Mouse (Mus musculus) embryonic facial prominence, embryonic 10.5 days (tissue): ENCODE measurements around the gene Cenpb. TPM values are rescaled to one million over a fixed set of nuclear protein-coding genes. Genes with fewer than 3 reads are reported as not detected.

Source experiments
- DNase-seq: peaks from one replicate; pipeline ENCODE4 v3.0.0-alpha.2; 2017; ENCODE audit warnings: low spot score
- H3K27ac ChIP-seq: fragments of 300-500 bp; sonication (generic); replicated peaks from 2 replicates; pipeline ENCODE4 v1.5.1; 2016; ENCODE audit warnings: mild to moderate bottlenecking
- H3K27me3 ChIP-seq: fragments of 300-500 bp; sonication (generic); replicated peaks from 2 replicates; pipeline ENCODE4 v1.6.1; 2016; ENCODE audit warnings: low read depth, mild to moderate bottlenecking; ENCODE audit not compliant: poor library complexity, severe bottlenecking
- H3K36me3 ChIP-seq: fragments of 300-500 bp; sonication (generic); replicated peaks from 2 replicates; pipeline ENCODE4 v1.6.1; 2016; ENCODE audit warnings: mild to moderate bottlenecking, moderate library complexity
- H3K4me1 ChIP-seq: fragments of 300-500 bp; sonication (generic); 2 replicates; pipeline ENCODE4 v1.6.1; 2016
- H3K4me3 ChIP-seq: fragments of 300-500 bp; sonication (generic); 2 replicates; pipeline ENCODE4 v1.5.1; 2016; ENCODE audit warnings: mild to moderate bottlenecking, moderate library complexity
- H3K9me3 ChIP-seq: fragments of 300-500 bp; sonication (generic); 2 replicates; pipeline ENCODE4 v1.6.1; 2016; ENCODE audit warnings: mild to moderate bottlenecking
- WGBS: fragments of 180-500 bp; shearing (Covaris S2); methylation state at CpG from one replicate; pipeline ENCODE4 v1.1.7; 2016; 5-methylcytosine and 5-hydroxymethylcytosine counted together
- polyA plus RNA-seq: library from polyadenylated mRNA; unstranded; fragments of >200 nt; fragmentation: Nextera tagmentation; extraction: Ambion mirVana; gene quantifications from 2 replicates; pipeline ENCODE4 v1.2.1, GENCODE M21; 2016

Gene Cenpb
- polyA plus RNA-seq, 1 experiment from 2014 or later, result 7.4 TPM

- H3K4me3 ChIP-seq, result no peak overlapping the region
- H3K27me3 ChIP-seq, result no peaks in the 10 kb centered on the region
- no peak for DNase-seq
- no peaks in the 10 kb centered on the region for H3K9me3 ChIP-seq
- H3K36me3 ChIP-seq, result peaks cover 95% of the 10 kb centered on the region
- no peak overlapping the region for H3K27ac ChIP-seq
- WGBS, result 89% methylated on average over 8 of the region's 8 CpGs
- H3K4me1 ChIP-seq, result peaks cover 27% of the 10 kb centered on the region
Observed at GRCm38 (mm10) chr2:131141336-131141986, 38.4 kb downstream of the Cenpb start.

DNA sequence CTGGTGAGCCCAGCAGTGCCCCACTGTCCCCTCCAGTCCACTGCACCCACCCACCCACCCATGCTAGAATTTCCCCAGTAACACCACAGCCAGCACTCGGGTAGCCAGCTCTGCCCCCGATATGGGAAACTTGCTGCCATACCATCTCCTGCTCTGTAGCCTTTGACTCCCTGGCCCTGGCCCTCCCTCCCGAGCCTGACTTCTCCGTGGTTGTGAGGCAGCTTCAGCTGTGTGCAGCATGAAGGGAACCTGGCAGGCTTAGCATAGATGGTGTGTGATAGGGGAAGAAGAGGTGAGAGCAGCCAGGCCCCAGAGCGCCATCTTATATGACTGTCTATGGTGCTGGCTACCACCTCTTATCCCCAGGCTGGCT is 39.3 kb downstream of the Cenpb start:
- Histone ChIP-seq H3K4me1 (peaks cover 36% of the 10 kb centered on the region), H3K4me3 (no peak overlapping the region), H3K9me3 (no peaks in the 10 kb centered on the region), H3K27me3 (no peaks in the 10 kb centered on the region), H3K27ac (0 out of 2 replicates have a peak overlapping the region, but pooled peaks have one; percentile 55), H3K36me3 (peaks cover 93% of the 10 kb centered on the region)
- 72% methylated on average over 5 of the region's 5 CpGs for WGBS
- no peak for DNase-seq

DNA sequence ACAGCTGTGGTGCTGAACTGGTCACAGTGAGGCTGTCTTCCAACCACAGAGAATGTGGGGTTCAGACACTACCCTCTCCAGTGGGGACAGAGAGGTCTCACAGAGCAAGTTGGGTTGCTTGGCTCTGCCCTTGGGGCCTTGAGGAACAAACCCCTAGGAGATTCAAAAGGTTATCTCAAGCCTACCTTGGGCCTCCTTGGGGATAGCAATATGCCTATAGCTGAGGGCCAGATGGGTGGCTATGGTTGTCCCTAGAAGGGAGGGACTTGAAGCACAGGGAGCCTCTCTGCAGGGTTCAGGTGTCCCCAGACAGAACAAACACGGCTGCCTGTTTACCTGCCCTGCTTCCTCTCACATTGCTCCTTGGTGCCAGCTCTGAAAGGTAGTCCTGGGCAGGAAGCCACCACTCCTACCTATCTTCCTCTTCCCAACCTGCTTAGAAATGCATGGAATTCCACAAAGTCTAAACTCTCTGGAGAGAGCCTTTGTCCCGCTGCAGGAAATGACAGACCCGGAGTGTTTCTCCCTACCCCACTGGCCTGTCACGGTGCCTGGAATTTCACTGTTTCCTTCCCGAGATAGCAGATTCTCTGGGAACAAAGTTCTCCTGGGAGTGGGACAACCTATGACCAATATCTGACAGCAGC is 39.9 kb downstream of the Cenpb start:
- peaks cover 42% of the 10 kb centered on the region for H3K4me1 ChIP-seq
- no peak for DNase-seq
- 57% methylated on average over 5 of the region's 5 CpGs for WGBS
- no peaks in the 10 kb centered on the region for H3K9me3 ChIP-seq
- peaks cover 93% of the 10 kb centered on the region for H3K36me3 ChIP-seq
- no peaks in the 10 kb centered on the region for H3K27me3 ChIP-seq
- 0 out of 2 replicates have a peak overlapping the region, but pooled peaks have one; percentile 55 for H3K27ac ChIP-seq
- no peak overlapping the region for H3K4me3 ChIP-seq

DNA sequence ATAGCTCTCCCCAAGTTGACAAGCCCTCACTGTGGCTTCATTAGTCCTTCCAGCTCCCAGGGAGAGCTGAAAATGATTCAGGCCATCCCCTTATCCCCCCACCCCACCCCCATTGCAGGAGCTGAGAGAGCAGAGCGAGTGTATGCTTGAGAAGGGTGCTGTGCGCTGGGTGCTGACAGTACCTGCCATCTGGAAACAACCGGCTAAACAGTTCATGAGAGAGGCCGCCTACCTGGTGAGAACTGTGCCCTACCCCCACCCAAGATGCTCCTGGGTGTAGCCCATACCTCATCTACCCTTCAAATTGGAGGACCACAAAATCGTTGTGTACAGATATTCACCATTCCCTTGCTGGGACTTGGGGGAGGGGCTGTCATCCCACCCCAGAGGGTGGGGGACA is 40.6 kb downstream of the Cenpb start:
- DNase-seq, result no peak

DNA sequence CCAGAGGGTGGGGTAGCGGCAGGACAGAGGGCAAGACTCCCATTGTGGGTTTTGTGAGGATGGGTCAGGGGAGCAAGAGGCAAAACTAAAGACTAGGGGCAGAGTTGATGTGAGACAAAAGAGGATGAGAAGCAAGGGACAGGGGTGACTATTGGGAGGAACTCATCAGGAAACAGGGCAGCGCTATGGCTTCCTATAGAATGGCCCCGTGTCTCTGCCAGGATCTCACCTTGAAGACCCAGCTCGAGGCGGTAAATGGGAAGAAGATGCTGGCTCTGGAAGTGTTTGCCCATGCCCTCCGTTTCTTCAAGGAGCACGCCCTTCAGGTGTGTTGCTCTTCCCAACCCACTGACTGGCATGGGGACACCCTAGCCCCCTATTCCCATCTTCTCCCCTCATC is 41.1 kb downstream of the Cenpb start:
- 91% methylated on average over 7 of the region's 7 CpGs for WGBS
- Histone ChIP-seq H3K4me1 (peaks cover 54% of the 10 kb centered on the region), H3K9me3 (no peaks in the 10 kb centered on the region), H3K27me3 (no peaks in the 10 kb centered on the region), H3K4me3 (no peak overlapping the region), H3K36me3 (peaks cover 93% of the 10 kb centered on the region), H3K27ac (no peak overlapping the region)
- DNase-seq, result no peak

More for the DNA sequence above, 40.6 kb downstream of the Cenpb start:
- Histone ChIP-seq H3K4me1 (peaks cover 49% of the 10 kb centered on the region), H3K27ac (no peak overlapping the region), H3K4me3 (no peak overlapping the region), H3K9me3 (no peaks in the 10 kb centered on the region), H3K27me3 (no peaks in the 10 kb centered on the region), H3K36me3 (peaks cover 93% of the 10 kb centered on the region)
- WGBS, result 87% methylated on average over 5 of the region's 5 CpGs

GRCm38 (mm10) chr2:131138296-131138695 is 41.6 kb downstream of the Cenpb start:
- no peaks in the 10 kb centered on the region for H3K9me3 ChIP-seq
- 76% methylated on average over 4 of the region's 4 CpGs for WGBS
- H3K4me3 ChIP-seq, result no peak overlapping the region
- peaks cover 88% of the 10 kb centered on the region for H3K36me3 ChIP-seq
- no peaks in the 10 kb centered on the region for H3K27me3 ChIP-seq
- DNase-seq, result no peak
- peaks cover 54% of the 10 kb centered on the region for H3K4me1 ChIP-seq
- no peak overlapping the region for H3K27ac ChIP-seq

DNA sequence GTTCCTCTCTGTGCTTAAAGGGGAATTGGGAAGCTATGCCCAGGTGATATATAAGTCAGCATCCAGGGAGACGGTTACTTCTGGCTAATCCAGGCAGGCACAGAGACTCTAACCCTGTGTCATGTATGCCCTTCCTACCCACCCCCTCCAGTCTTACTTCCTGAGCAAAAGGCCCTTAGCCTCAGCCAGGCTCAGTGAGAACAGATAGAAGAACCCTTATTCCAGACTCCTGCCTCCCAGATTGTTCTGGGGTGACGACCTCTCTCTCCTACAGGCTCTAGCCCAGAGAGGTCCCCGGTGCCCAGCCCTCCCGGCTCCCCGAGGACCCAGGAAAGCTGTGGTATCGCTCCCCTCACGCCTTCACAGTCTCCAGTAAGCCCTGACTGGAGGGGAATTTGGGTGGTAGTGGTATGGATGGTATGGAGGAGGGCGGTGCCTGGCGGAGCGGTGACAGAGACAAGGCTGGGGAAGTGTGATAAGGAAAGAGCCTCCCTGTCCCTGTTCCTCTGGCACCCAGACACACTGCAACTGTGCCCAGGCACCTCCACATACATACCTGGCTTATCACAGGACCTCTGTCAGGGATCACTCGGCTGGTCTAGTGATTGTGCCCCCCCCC is 44.2 kb downstream of the Cenpb start:
- DNase-seq, result no peak
- Histone ChIP-seq H3K27me3 (no peaks in the 10 kb centered on the region), H3K9me3 (no peaks in the 10 kb centered on the region), H3K4me3 (no peak overlapping the region), H3K27ac (peak overlapping the region; percentile 61), H3K4me1 (peaks cover 39% of the 10 kb centered on the region), H3K36me3 (peaks cover 71% of the 10 kb centered on the region)
- 72% methylated on average over 11 of the region's 11 CpGs for WGBS

- Histone ChIP-seq H3K27ac (peak overlapping the region; percentile 61), H3K27me3 (no peaks in the 10 kb centered on the region), H3K36me3 (peaks cover 66% of the 10 kb centered on the region), H3K4me3 (no peak overlapping the region), H3K4me1 (peaks cover 36% of the 10 kb centered on the region), H3K9me3 (no peaks in the 10 kb centered on the region)
- WGBS, result 77% methylated on average over 8 of the region's 8 CpGs
- peak; percentile 8 for DNase-seq
Observed at GRCm38 (mm10) chr2:131134826-131135400, 45.0 kb downstream of the Cenpb start.

DNA sequence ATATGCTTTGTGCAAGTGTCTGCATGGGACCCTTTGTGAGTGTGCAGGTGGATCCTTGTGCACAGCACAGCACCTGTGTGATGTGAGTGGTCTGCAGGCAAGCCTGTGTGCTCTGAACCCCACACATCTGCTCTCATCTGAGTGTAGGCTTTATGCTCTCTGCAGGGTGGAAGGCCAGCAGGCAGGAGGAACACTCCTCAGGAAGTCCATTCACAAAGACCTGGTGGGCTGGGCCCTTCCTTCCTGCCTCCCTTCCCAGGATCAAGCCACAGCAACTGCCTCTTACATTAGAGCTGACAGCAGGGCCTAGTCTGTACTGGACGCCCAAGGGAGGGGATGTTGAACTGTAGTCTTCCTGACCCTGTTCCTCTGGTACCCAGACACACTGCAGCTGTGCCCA is 45.5 kb downstream of the Cenpb start:
- peaks cover 60% of the 10 kb centered on the region for H3K36me3 ChIP-seq
- peaks cover 36% of the 10 kb centered on the region for H3K4me1 ChIP-seq
- no peaks in the 10 kb centered on the region for H3K9me3 ChIP-seq
- H3K4me3 ChIP-seq, result no peak overlapping the region
- DNase-seq, result no peak
- H3K27me3 ChIP-seq, result no peaks in the 10 kb centered on the region
- H3K27ac ChIP-seq, result peak overlapping the region; percentile 61
- WGBS, result 58% methylated on average over 1 of the region's 1 CpGs

DNA sequence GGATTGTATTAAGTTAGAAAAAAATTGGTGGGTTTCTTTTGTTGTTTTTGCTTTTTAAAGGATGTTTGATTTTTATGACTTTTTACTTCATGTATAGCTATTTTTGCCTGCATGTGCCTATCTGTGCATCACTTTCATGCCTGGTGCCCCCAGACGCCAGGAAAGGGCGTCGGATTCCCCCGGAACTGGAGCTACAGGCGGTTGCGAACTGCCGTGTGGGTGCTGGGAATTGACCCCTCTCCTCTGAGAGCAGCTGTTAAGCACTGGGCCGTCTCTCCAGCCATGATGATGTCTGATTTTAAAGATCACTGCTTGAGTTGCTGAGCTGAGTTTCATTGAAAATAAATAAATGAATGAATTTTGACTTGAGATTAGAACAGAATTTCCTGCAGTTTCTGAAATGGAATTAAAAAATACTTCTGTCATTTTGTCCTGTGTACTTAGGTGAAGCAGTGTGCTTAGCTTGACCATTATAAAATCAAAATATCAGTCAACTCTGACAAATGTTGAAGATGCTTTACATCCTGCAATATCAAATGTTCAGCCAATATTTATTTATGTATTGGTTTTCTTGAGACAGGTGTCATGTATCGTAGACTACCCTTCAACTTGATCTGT is 46.8 kb downstream of the Cenpb start, which contains the start of gene Gm11037:
Gene Gm11037, plus strand, starts transcription at position 568 of the 618 bp plus-strand sequence.
- Histone ChIP-seq H3K36me3 (peaks cover 47% of the 10 kb centered on the region), H3K27me3 (no peaks in the 10 kb centered on the region), H3K4me1 (peaks cover 37% of the 10 kb centered on the region), H3K4me3 (no peak within 1 kb of the TSS), H3K27ac (0 out of 2 replicates have a peak within 1 kb of the TSS, but pooled peaks have one; percentile 61), H3K9me3 (no peaks in the 10 kb centered on the region)
- 85% methylated on average over 9 of the region's 9 CpGs for WGBS
- DNase-seq, result no peak

DNA sequence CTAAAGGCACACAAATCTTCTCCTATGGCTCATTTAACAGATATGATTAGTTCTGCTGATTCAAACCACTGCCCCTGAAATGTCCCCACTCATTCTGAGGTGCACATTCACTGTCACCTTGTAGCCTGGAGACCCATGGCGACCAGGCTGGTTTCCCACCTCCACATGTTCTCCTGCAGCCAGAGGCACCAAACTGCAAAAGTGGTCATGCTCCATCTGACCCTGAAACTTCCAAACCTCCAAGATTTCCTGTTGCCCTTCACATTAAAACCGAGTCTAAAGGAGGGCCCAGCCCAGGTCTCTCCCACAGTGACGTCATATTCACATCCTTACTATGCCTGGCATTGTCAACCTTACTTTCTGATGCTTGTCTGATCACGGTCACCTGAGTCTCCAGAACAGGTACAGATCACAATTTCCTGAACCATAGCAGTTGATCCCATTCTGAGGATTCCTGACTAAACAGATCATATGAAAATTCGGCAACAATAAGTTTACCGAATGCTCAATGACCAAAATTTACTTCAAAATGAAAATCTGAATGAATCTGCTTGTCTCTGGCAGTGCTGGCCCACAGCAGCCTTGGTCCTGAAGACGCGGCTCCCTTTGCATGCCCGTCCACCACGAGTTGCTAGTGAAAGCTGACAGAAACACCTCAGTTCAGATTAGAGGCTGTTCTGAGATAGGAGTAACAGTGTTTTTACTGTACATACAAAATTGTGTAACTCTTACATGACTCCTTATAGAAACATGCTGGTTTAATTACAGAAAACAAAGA is 47.6 kb downstream of the Cenpb start:
- Histone ChIP-seq H3K4me3 (no peak overlapping the region), H3K27me3 (no peaks in the 10 kb centered on the region), H3K36me3 (peaks cover 41% of the 10 kb centered on the region), H3K9me3 (no peaks in the 10 kb centered on the region), H3K4me1 (peaks cover 45% of the 10 kb centered on the region), H3K27ac (no peak overlapping the region)
- 86% methylated on average over 10 of the region's 10 CpGs for WGBS
- no peak for DNase-seq

GRCm38 (mm10) chr2:131130849-131131248 is 49.0 kb downstream of the Cenpb start:
- Histone ChIP-seq H3K36me3 (peaks cover 29% of the 10 kb centered on the region), H3K9me3 (no peaks in the 10 kb centered on the region), H3K4me1 (peaks cover 52% of the 10 kb centered on the region), H3K27me3 (peaks cover 7% of the 10 kb centered on the region; the same call in 1 of the 2 replicates), H3K4me3 (no peak overlapping the region), H3K27ac (no peak overlapping the region)
- no peak for DNase-seq
- 87% methylated on average over 2 of the region's 2 CpGs for WGBS
